Mouse (Mus musculus) MEL (cell line): ENCODE results near the gene Fam222b.

ENCODE experiments used
- CHD1 ChIP-seq: IDR thresholded peaks from 2 replicates; pipeline ENCODE4 v1.6.1; 2012; ENCODE audit warnings: low read depth, mild to moderate bottlenecking, inconsistent platforms, low read length, improper control_type of control experiment
- CTCF ChIP-seq, 3 experiments: IDR thresholded peaks in 2 of 3; conservative IDR thresholded peaks in 1 of 3; 2 replicates each; pipeline ENCODE4 v1.5.1; 2011 to 2012; ENCODE audit warnings: low read length in 3 of 3, low read depth in 2 of 3, mild to moderate bottlenecking in 2 of 3, improper control_type of control experiment in 1 of 3, inconsistent platforms in 1 of 3, mixed read lengths in 1 of 3, moderate library complexity in 1 of 3; ENCODE audit not compliant: control insufficient read depth in 1 of 3, insufficient read depth in 1 of 3, poor library complexity in 1 of 3, severe bottlenecking in 1 of 3
- EP300 ChIP-seq, 2 experiments: IDR thresholded peaks; 2 replicates each; pipeline ENCODE4 v1.6.1; 2011; ENCODE audit warnings: improper control_type of control experiment in 2 of 2, low read length in 2 of 2, low read depth in 1 of 2, mild to moderate bottlenecking in 1 of 2
- HCFC1 ChIP-seq: IDR thresholded peaks from 2 replicates; pipeline ENCODE4 v1.6.1; 2012; ENCODE audit warnings: low read depth, mild to moderate bottlenecking, inconsistent platforms, low read length, improper control_type of control experiment, moderate library complexity
- KAT2A ChIP-seq: conservative IDR thresholded peaks from 2 replicates; pipeline ENCODE4 v1.6.1; 2012; ENCODE audit warnings: low read depth, low read length, improper control_type of control experiment, inconsistent platforms
- MAFK ChIP-seq: IDR thresholded peaks from 2 replicates; pipeline ENCODE4 v1.6.1; 2011; ENCODE audit warnings: low read depth, mild to moderate bottlenecking, low read length, improper control_type of control experiment, borderline replicate concordance
- MEF2A ChIP-seq: IDR thresholded peaks from 2 replicates; pipeline ENCODE4 v1.6.1; 2014; ENCODE audit warnings: low read depth, mild to moderate bottlenecking, inconsistent platforms, low read length, improper control_type of control experiment; ENCODE audit not compliant: poor library complexity, insufficient replicate concordance, severe bottlenecking; ENCODE audit errors: extremely low read depth
- POLR2A ChIP-seq, 2 experiments: IDR thresholded peaks; 2 replicates each; pipeline ENCODE4 v1.6.1; 2011 to 2012; ENCODE audit warnings: low read length in 2 of 2, mild to moderate bottlenecking in 2 of 2, control low read depth in 1 of 2, improper control_type of control experiment in 1 of 2, low read depth in 1 of 2, moderate library complexity in 1 of 2; ENCODE audit not compliant: control insufficient read depth in 1 of 2, insufficient read depth in 1 of 2, poor library complexity in 1 of 2
- POLR2AphosphoS5 ChIP-seq: IDR thresholded peaks from 2 replicates; pipeline ENCODE4 v1.6.1; 2012; ENCODE audit warnings: low read depth, borderline replicate concordance, mild to moderate bottlenecking, inconsistent platforms, low read length, moderate library complexity, mixed read lengths
- SMC3 ChIP-seq: IDR thresholded peaks from 2 replicates; pipeline ENCODE4 v1.6.1; 2011; ENCODE audit warnings: low read depth, low read length, improper control_type of control experiment
- TCF12 ChIP-seq: IDR thresholded peaks from 2 replicates; pipeline ENCODE4 v1.6.1; 2014; ENCODE audit warnings: low read depth, mild to moderate bottlenecking, inconsistent platforms, low read length, improper control_type of control experiment, moderate library complexity
- USF1 ChIP-seq: IDR thresholded peaks from 2 replicates; pipeline ENCODE4 v1.6.1; 2014; ENCODE audit warnings: low read depth, mild to moderate bottlenecking, inconsistent platforms, low read length, improper control_type of control experiment, moderate library complexity
- ZNF384 ChIP-seq: IDR thresholded peaks from 2 replicates; pipeline ENCODE4 v1.6.1; 2012; ENCODE audit warnings: low read depth, mild to moderate bottlenecking, inconsistent platforms, low read length, improper control_type of control experiment

DNA sequence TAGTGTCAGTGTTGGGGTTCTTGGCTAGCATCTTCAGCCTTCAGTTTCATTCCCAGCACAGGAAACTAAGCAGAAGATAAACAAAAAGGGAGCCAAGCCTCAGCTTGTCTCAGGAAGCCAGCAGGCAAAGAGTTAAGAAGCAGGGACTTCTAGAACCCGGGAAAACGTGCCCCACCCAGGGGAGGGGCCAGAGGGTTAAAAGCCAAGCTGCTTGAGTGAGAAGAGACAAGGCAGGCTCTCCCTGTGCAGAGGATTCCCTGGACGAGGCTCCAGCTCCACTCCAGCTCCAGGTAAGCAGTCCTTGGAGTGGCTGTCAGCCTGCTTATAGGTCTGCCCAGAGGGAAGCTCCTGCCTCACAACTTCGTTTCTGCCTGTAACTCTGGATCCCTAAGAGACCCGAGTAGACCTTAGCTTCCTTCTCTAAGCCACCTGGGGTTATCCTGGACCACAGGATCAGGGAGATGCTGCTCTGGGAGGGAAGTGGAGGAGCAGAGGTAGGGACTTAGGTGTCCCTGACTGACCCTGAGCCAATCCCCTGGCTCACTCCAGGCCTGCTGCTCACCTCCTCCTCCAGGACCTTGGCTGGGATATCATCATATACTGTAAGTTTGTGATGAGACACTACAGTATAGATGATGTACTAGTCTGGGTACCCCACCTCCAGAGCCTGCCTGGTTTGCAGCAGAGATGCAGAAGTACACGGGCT, 21.9 kb upstream of the Fam222b start:
- TF ChIP-seq HCFC1 (no peak), EP300 (IDR thresholded peaks at IDR 0.05; ENCODE audit: low read depth in 1 of 2, low read length in 2 of 2) (0 out of 4 replicates have a peak, but pooled peaks of 1 of the 2 experiments have one; percentile 13), SMC3 (no peak), USF1 (no peak), CTCF (IDR thresholded peaks at IDR 0.05 in 2 of 3, conservative IDR thresholded peaks at IDR 0.05 in 1 of 3; ENCODE audit: control insufficient read depth in 1 of 3, insufficient read depth in 1 of 3, low read depth in 2 of 3, low read length in 3 of 3, poor library complexity in 1 of 3, severe bottlenecking in 1 of 3) (no peak), POLR2A (IDR thresholded peaks at IDR 0.05; ENCODE audit: control insufficient read depth in 1 of 2, insufficient read depth in 1 of 2, low read depth in 1 of 2, low read length in 2 of 2, poor library complexity in 1 of 2) (peak in 1 of 2 experiments; percentile 75; a peak in 2 of 4 replicates), MAFK (no peak), MEF2A (no peak), KAT2A (no peak), CHD1 (no peak), TCF12 (no peak), ZNF384 (no peak), POLR2AphosphoS5 (no peak)
